Mouse (Mus musculus): ENCODE results near the gene Polr2a.

DNA sequence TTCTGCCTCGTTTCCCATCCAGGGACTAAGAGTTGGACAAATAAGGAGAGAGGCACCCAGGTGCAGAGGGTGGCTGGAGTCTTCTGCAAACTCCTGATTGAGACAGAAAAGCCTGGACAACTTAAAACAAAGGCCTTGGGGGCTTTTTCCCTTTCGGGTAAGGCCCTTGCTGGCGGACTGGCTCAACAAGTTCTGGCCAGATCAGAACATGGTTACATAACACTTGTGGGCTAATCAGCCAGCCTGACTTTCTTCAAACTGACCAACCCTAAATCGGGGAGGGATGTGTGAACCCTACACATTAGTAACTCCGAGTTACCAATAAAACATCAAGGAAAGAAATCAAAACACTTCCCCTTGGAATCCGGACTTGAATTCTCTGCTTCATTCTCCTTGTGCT lies 37.6 kb downstream of the Polr2a start:
- no peak for TF ChIP-seq CTCF (IDR thresholded peaks at IDR 0.05; ENCODE audit: borderline replicate concordance, insufficient read depth, low read depth, low read length)
- no peak for TF ChIP-seq POLR2A (IDR thresholded peaks at IDR 0.05; ENCODE audit: borderline replicate concordance, insufficient read depth, low read length)

Measured in cerebellum, adult 2 months (tissue).